Mouse (Mus musculus): ENCODE results near the gene Lrrc74a. TPM values are rescaled to one million over a fixed set of nuclear protein-coding genes. Genes with fewer than 3 reads are reported as not detected.

Gene Lrrc74a
- polyA plus RNA-seq, 1 experiment from 2014 or later, result not detected

Other genes with a start within 250 kb of the Lrrc74a start
- 27.5 and 31.2 TPM in 2 replicates for gene Vash1, start 55.7 kb upstream of the Lrrc74a start, polyA plus RNA-seq (2014; fragmentation: Nextera tagmentation; extraction: Ambion mirVana)
- gene Angel1, start 7.9 kb upstream of the Lrrc74a start, polyA plus RNA-seq (2014; fragmentation: Nextera tagmentation; extraction: Ambion mirVana), result 12.3 and 13.1 TPM in 2 replicates
- 64.5 and 65.5 TPM in 2 replicates for gene Irf2bpl, start 150.4 kb downstream of the Lrrc74a start, polyA plus RNA-seq (2014; fragmentation: Nextera tagmentation; extraction: Ambion mirVana)
- gene Cipc, start 212.7 kb downstream of the Lrrc74a start, polyA plus RNA-seq (2014; fragmentation: Nextera tagmentation; extraction: Ambion mirVana), result 46.8 and 52.1 TPM in 2 replicates

Measured in hindbrain, embryonic 14.5 days (tissue).